Mouse (Mus musculus) MEL (cell line): ENCODE measurements around the gene Sclt1.

Experiments used
- JUND ChIP-seq: IDR thresholded peaks from 2 replicates; pipeline ENCODE4 v1.6.1; 2011; ENCODE audit warnings: low read depth, mild to moderate bottlenecking, improper control_type of control experiment, low read length
- POLR2A ChIP-seq, 2 experiments: IDR thresholded peaks; 2 replicates each; pipeline ENCODE4 v1.6.1; 2011 to 2012; ENCODE audit warnings: low read length in 2 of 2, mild to moderate bottlenecking in 2 of 2, control low read depth in 1 of 2, improper control_type of control experiment in 1 of 2, low read depth in 1 of 2, moderate library complexity in 1 of 2; ENCODE audit not compliant: control insufficient read depth in 1 of 2, insufficient read depth in 1 of 2, poor library complexity in 1 of 2
- UBTF ChIP-seq: IDR thresholded peaks from 2 replicates; pipeline ENCODE4 v1.6.1; 2012; ENCODE audit warnings: low read depth, mild to moderate bottlenecking, inconsistent platforms, low read length, improper control_type of control experiment, moderate library complexity, borderline replicate concordance; ENCODE audit not compliant: insufficient read depth

GRCm38 (mm10) chr3:41594097-41594879, 148.0 kb downstream of the Sclt1 start:
- no peak; a peak in 2 of 4 replicates for TF ChIP-seq POLR2A (IDR thresholded peaks at IDR 0.05; ENCODE audit: control insufficient read depth in 1 of 2, insufficient read depth in 1 of 2, low read depth in 1 of 2, low read length in 2 of 2, poor library complexity in 1 of 2)
- no peak for TF ChIP-seq UBTF
- no peak for TF ChIP-seq JUND
